Mouse (Mus musculus): ENCODE measurements around the gene Mcm2. TPM values are rescaled to one million over a fixed set of nuclear protein-coding genes. Genes with fewer than 3 reads are reported as not detected.

Mcm2 gene
- total RNA-seq, 1 experiment, result 237 TPM

DNA sequence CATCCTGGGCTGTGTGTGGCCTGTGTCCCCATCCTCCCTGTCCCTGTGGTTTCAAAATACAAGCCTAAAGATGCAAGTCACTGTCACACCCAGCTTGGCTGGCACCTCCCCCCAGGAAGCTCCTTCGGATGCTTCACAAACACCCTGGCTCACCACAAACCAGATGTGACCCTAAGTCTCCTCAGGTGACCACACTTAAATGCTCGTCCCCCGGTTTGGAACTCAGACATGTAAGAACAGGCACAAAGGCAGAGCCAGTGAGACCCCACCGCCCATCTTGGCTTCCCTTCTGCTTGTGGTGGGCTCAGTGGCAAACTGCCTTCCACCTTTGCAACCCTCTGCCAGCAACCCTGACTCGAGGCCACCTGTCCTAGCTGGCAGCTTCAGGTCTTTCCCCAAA is 63.5 kb downstream of the Mcm2 start:
- Histone ChIP-seq H3K4me1 (ENCODE audit: control insufficient read depth in 2 of 2, insufficient read depth in 2 of 2, low read length in 2 of 2, poor library complexity in 1 of 2) (peaks cover 3 to 9% of the 10 kb centered on the region in 2 experiments; a peak in 1 of 4 replicates), H3K36me3 (ENCODE audit: control insufficient read depth, insufficient read depth, low read length, poor library complexity, severe bottlenecking) (peaks cover 22% of the 10 kb centered on the region; the same call in 1 of the 2 replicates), H3K27ac (ENCODE audit: insufficient read depth, low read depth, low read length, poor library complexity, severe bottlenecking) (no peak overlapping the region), H3K9ac (ENCODE audit: insufficient read depth, low read depth, low read length, poor library complexity, severe bottlenecking) (no peak overlapping the region), H3K4me3 (ENCODE audit: insufficient read depth in 1 of 2, low read depth in 1 of 2, low read length in 2 of 2, poor library complexity in 1 of 2, severe bottlenecking in 1 of 2) (no peak overlapping the region), H3K9me3 (ENCODE audit: control insufficient read depth, insufficient read depth, low read depth, low read length) (no peaks in the 10 kb centered on the region)
- in situ Hi-C loops (cut with MboI; ENCODE audit: low sequenced_read_pairs in 2 of 2, unreplicated experiment in 2 of 2), result no loop called here
- no peak for DNase-seq (ENCODE audit: low read depth, low spot score)
- TF ChIP-seq MAFK (IDR thresholded peaks at IDR 0.05; ENCODE audit: insufficient read depth, low read depth, low read length), result no peak
- no peak for TF ChIP-seq ZC3H11A (IDR thresholded peaks at IDR 0.05; ENCODE audit: borderline replicate concordance, low read depth, low read length)
- TF ChIP-seq CHD2 (IDR thresholded peaks at IDR 0.05; ENCODE audit: low read depth, low read length), result no peak
- no peak for TF ChIP-seq ZNF384 (IDR thresholded peaks at IDR 0.05; ENCODE audit: low read depth, low read length)
- TF ChIP-seq HCFC1 (IDR thresholded peaks at IDR 0.05; ENCODE audit: borderline replicate concordance, insufficient read depth, low read length), result no peak

Other genes with a start within 250 kb of the Mcm2 start
- gene Mgll, start 174.4 kb downstream of the Mcm2 start, total RNA-seq (2012; rRNA removed), result 7.8 and 8.4 TPM in 2 replicates
- 33.0 and 55.3 TPM in 2 replicates for gene Abtb1, start 56.8 kb downstream of the Mcm2 start, total RNA-seq (2012; rRNA removed)
- gene Podxl2, start 23.7 kb downstream of the Mcm2 start, total RNA-seq (2012; rRNA removed), result 5.0 and 5.7 TPM in 2 replicates
- 31.0 and 67.2 TPM in 2 replicates for gene Tpra1, start 3.5 kb upstream of the Mcm2 start, total RNA-seq (2012; rRNA removed)